Mouse (Mus musculus) G1E (cell line): ENCODE data around the gene Baz2b.

Source experiments
- CTCF ChIP-seq: IDR thresholded peaks from 2 replicates; pipeline ENCODE4 v1.5.1; 2012; ENCODE audit warnings: low read depth, low read length, inconsistent platforms, mixed read lengths
- GATA1 ChIP-seq: IDR thresholded peaks from 2 replicates; pipeline ENCODE4 v1.6.1; 2012; ENCODE audit warnings: borderline replicate concordance, low read length, inconsistent platforms, mixed read lengths
- POLR2AphosphoS5 ChIP-seq: IDR thresholded peaks from 2 replicates; pipeline ENCODE4 v1.6.1; 2012; ENCODE audit warnings: low read depth, low read length, inconsistent platforms; ENCODE audit not compliant: insufficient replicate concordance
- TAL1 ChIP-seq: conservative IDR thresholded peaks from 2 replicates; pipeline ENCODE4 v1.6.1; 2012; ENCODE audit warnings: low read depth, low read length, inconsistent platforms, mixed read lengths

DNA sequence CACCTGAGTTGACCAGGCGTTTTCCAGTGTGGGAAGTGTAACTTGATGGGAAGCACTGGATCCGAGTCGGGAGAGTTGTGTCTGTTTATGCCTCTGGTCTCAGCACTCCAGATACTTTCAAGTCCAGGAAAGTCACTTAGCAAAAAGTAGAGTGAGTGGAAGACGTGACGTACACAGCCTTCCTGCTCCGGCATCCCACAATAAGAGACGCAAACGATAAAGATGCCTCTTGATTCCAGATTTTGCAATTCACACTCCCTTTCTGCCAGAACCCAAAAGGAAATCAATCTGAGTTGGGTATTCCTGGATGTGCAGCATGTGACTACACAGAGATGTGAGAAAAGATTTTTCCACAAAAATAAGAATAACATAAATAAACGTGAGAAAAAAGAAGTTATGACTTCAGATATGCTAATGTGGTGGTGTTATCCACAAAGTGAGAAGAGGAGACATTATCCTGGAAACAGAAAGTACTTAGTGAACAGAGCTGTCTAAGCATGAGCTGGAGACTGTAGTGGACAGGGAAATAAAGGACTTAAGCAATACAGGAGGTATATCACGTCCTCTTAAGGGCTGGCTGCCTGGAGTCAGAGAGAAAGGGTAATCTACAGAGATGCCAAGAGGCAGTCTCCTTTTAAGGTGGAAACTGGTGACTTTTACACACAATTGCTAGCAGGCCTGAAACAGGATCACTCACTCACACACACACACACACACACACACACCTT is 154.7 kb downstream of the Baz2b start:
- TF ChIP-seq POLR2AphosphoS5 (no peak), GATA1 (no peak), CTCF (no peak), TAL1 (no peak)
